Mouse (Mus musculus) gastrocnemius, postnatal 4 days (tissue): ENCODE measurements around the gene Armc3. TPM values are rescaled to one million over a fixed set of nuclear protein-coding genes. Genes with fewer than 3 reads are reported as not detected.

Experiments used
- DNase-seq, 2 experiments: peaks; one replicate each; pipeline ENCODE4 v3.0.0; 2021 to 2022; ENCODE audit warnings: low spot score in 2 of 2, mixed read lengths in 2 of 2
- total RNA-seq, 2 experiments: library from RNA; stranded (reverse); gene quantifications; 2 replicates each; pipeline ENCODE4 v1.2.3; 2021

The Armc3 gene
- total RNA-seq, 2 experiments from 2014 or later = 0.12 TPM; not detected in 1

DNA sequence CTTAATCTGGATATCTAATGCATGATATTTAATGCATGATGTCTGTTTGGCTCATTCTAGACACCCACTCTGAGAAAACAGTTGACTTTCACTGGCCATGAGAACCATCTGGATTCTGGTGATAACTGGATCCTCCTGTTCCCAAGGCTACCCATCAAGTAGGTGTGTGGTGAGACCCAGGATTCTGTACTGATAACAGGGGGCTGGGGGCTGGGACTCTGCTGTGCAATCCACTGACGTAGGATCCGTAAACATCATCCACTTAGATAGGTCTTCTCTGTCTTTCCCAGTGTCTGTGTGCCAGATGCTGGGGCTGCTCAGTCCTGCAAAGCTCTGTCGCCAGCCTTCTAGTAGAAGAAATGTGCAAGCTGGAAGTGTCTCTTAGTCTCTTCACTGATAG, 149.4 kb downstream of the Armc3 start:
- DNase-seq = no peak

DNA sequence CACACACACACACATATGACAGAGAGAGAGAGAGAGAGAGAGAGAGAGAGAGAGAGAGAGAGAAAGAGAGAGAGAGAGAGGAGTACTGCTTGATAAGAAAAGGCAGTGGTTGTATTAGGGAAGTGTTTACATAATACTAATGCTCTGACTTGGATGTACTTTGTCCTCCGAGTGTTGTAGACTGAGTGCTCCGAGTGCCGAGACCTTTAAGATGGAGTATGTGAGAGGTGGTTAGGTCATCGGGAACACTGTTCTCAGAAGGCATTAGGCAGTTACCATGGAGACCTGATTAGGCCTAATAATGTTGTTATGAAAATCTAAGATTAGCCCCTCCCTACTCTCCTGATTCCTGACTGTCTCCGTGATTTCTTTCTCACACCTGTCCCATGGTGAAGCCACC, 151.1 kb downstream of the Armc3 start:
- DNase-seq = no peak

DNA sequence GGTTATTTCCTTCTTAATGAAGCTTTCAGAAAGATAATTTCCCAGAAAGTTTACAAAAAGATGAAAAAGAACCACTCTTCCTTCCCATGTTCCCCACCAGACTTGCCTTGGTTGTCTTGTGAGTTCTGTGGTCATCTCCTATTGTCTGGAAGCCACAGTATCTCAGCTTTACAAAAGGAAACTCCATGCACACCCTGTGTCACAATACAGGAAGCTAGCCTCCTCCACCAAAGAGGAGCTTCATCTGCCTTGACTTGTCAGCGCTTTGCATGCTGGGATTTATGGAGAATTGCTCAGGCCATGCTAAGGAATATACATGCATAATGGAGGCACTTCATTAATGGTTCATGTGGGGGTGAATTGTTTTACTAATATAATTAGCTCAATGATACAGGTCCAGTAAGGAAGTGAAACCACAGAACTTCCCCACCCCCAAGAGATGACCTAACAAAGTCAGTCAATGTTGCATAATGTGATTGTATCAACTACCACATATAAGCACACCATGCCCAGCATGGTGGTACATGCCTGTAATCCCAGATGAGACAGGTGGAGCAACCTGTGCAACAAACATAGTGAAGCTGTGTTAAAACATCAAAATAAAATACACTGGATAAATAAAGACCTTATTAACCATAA, 152.6 kb downstream of the Armc3 start:
- no peak for DNase-seq

DNA sequence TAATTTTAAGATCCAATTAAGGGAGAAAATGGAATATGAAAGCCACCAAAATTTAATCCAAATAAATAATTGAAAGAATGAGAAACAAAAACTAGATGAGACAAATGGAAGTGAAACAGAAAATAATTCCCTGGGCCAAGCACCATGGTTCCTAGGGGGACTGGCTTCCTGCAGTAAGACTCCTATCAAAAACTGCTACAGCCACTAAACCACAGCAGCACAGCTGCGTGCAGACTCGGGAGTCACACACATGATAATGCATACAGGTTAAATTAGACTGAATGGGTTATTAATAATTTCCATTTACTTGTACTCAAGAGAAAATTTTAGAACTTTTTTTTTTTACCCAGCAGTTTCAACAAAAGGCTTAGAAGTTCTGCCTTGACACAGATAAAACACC, 154.1 kb downstream of the Armc3 start:
- DNase-seq = no peak

Other genes starting within 250 kb of the Armc3 start
- 10 to 100 TPM; 22.4 to 25.2 TPM for gene Pip4k2a, start 201.2 kb upstream of the Armc3 start, total RNA-seq
- under 1 TPM; 0.23 to 0.49 TPM for gene 4930426L09Rik, start 201.0 kb upstream of the Armc3 start, total RNA-seq
- gene Msrb2, start 172.1 kb downstream of the Armc3 start, total RNA-seq = 1 to 10 TPM; 4.0 to 6.7 TPM
- not detected for gene Ptf1a, start 246.4 kb downstream of the Armc3 start, total RNA-seq